Mouse (Mus musculus) lung, adult 2 months (tissue): ENCODE data around the gene Cab39.

Experiments used
- CTCF ChIP-seq: fragments of 200-500 bp; IDR thresholded peaks from 2 replicates; pipeline ENCODE4 v1.5.1; 2011; ENCODE audit warnings: mild to moderate bottlenecking, low read length, control low read depth; ENCODE audit not compliant: insufficient read depth
- POLR2A ChIP-seq: fragments of 200-500 bp; IDR thresholded peaks from 2 replicates; pipeline ENCODE4 v1.6.1; 2011; ENCODE audit warnings: low read depth, mild to moderate bottlenecking, control low read depth, low read length, borderline replicate concordance; ENCODE audit errors: extremely low read depth

DNA sequence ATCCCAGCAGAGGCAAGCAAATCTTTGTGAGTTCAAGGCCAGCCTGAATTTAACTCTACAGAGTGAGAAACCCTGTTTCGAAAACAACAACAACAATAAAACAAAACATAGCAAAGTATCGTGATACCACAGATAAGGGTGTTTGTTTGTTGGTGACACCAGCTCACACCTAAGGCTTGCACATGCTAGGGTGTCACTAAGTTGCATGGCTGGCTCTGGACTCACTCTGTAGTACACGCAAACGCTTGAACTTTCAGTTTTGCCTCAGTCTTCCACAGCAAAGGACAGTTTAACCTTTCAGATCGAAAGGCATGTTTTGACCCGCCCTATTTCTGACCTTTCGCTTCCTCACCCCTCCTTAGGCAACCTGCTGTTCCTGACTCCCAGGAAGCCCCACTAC is 94.0 kb downstream of the Cab39 start:
- TF ChIP-seq CTCF, result no peak
- no peak for TF ChIP-seq POLR2A
